Mouse (Mus musculus) cerebellum, postnatal 25 days (tissue): ENCODE results near the gene Robo1.

ENCODE experiments used
- DNase-seq, 2 experiments: peaks; one replicate each; pipeline ENCODE4 v3.0.0; 2021; ENCODE audit warnings: mixed read lengths in 2 of 2

The Robo1 gene

GRCm38 (mm10) chr16:72610661-72611112 lies 302.6 kb downstream of the Robo1 start:
- DNase-seq = no peak

DNA sequence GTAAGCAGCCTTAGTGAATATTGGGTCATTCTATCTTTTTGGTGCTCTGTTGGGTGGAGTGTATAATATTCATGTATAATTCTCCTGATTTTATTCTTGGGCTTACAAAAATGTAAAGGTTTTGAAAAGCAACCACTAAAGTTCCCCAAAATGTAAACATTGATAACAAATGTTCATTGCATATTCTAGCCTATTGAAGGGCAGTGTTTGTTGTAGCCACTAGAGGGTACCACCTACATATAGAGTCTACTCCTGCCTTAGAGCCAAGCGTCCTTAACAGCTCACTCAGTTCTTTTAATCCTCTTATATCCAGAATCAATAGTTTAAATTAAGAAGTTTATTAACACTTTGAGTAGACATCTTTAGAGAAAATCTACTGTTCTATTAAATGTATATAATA lies 306.8 kb downstream of the Robo1 start:
- DNase-seq = no peak

- no peak for DNase-seq
These were observed 307.3 kb downstream of the Robo1 start for GRCm38 (mm10) chr16:72615360-72615759.

- no peak for DNase-seq
These were observed 314.3 kb downstream of the Robo1 start for GRCm38 (mm10) chr16:72622371-72622770.

DNA sequence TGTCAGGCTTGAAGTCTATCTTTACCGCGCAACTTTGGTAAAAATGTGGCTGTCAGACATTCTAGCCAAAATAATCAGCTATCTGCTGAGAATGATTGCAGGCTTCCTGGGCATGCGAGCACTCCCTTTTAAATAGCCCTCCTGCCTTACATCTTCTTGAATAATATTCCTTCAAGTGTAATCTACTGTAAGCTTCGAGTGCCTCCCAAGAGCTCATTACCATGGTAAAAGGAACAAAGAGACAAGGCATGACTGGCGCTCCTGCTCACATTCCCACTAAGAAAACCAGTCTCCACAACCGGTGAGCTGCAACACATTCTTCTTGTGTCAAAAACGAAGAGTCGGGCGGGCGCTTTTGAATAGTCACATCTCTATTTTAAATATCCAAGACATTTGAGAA lies 314.8 kb downstream of the Robo1 start:
- DNase-seq = no peak

DNA sequence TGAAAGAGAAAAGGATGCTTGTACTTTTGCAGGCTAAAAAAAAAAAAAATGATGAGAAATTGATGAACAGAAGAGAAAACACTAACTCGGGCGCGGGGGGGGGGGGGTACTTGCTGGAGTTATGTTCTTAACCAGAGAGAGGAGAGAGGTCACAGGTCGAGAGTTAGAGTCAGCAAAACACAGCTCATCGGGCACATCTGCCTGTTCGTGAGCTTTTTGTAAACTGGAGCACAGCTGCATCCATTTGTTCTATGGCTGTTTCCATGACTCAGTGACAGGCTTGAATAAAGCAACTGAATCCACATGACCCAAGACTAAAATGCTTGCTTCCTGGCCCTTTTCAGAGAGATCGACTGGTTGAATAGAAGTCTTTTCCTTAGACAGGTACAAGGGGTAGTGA lies 325.7 kb downstream of the Robo1 start:
- no peak for DNase-seq

- no peak for DNase-seq
These were observed 331.3 kb downstream of the Robo1 start for GRCm38 (mm10) chr16:72639332-72639940.

- no peak for DNase-seq
These were observed 333.1 kb downstream of the Robo1 start for GRCm38 (mm10) chr16:72640932-72641811.

GRCm38 (mm10) chr16:72645890-72646289 lies 337.8 kb downstream of the Robo1 start:
- no peak for DNase-seq

- peak; percentile 19 to 56 for DNase-seq
These were observed 341.2 kb downstream of the Robo1 start for GRCm38 (mm10) chr16:72649314-72649713.

DNA sequence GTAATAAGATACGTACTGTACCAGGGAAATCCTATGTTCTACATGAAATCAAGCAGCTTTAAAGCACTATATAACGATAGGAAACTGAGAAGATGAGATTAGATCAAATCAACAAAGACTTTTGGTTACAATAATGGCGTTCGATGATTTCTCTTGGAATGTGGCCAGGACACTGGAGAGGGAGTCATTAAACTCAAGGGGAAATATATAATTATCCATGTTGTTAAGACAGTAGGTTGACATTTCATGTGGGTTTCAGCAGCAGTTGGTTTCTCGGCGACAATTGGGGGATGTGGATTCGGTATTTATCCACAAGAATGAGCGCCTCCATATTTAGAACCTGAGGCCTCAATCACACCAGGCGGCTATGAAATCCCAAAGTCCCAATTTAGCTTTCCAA lies 347.3 kb downstream of the Robo1 start:
- no peak for DNase-seq

DNA sequence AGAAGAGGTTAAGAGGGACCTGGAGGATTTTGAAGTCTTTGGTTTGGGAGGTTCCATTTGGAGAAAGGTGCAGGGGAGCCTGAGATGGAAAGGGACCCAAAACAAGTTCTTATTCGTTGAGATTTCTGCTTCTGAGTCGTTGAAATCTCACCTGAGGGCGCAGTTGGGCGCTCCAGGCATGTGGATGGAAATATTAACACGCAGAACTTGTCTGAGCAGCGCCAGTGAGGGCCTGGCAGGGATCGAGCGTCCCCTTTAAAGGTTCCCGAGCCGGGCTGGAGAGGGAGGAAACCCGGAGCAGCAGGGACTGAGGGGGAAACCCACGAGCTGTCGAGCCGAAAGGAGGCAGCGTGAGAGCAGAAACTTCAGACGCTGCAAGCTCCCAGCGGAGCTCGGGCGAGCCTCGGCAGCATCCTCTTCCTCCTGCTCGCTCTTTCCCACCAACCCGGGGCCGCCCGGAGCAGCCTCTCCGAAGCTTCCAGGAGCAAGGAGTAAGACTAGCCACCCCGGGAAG lies 354.8 kb downstream of the Robo1 start:
- peak; percentile 84 for DNase-seq

- peak; percentile 61 to 68 for DNase-seq
These were observed 355.5 kb downstream of the Robo1 start for GRCm38 (mm10) chr16:72663351-72664232.

DNA sequence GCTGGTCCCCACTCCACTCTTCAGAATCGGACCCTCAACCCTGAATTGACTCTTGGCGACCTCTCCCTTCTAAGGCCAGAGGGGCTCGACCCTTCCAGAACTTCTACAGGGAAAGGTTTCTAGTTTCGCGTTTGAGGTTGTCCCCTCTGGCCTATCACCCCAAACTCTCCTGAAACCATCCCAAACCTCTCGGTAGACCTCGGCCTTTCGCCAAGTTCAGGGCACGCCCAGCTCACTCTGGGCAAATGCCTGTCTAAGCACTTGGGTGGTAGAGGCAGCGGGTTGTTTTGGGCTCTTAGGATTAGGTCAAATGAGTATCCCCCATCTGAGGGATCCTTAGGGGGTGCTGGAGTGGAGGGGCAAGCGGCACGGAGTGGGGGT lies 356.1 kb downstream of the Robo1 start:
- peak in 1 of 2 experiments; percentile 29 for DNase-seq

DNA sequence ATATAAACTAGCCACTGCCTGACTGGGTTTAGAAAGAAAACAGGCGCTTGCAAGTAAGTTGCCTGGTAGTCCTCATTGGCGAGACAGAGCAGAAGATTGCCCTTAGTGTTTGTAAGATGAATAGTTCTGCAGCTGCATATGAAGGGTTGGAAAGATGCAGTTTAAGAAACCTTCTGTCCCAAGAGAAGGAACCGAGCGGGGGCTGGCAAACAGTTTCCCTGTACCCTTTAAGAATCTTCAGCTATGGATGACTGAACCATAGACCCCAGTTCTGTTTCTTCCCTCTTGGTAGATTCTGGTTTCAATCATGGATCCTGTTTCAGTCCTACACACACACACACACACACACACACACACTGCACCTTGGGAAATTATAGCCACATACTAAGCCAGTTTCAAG lies 356.7 kb downstream of the Robo1 start:
- DNase-seq = no peak

- DNase-seq = no peak
These were observed 357.3 kb downstream of the Robo1 start for GRCm38 (mm10) chr16:72665454-72665853.

DNA sequence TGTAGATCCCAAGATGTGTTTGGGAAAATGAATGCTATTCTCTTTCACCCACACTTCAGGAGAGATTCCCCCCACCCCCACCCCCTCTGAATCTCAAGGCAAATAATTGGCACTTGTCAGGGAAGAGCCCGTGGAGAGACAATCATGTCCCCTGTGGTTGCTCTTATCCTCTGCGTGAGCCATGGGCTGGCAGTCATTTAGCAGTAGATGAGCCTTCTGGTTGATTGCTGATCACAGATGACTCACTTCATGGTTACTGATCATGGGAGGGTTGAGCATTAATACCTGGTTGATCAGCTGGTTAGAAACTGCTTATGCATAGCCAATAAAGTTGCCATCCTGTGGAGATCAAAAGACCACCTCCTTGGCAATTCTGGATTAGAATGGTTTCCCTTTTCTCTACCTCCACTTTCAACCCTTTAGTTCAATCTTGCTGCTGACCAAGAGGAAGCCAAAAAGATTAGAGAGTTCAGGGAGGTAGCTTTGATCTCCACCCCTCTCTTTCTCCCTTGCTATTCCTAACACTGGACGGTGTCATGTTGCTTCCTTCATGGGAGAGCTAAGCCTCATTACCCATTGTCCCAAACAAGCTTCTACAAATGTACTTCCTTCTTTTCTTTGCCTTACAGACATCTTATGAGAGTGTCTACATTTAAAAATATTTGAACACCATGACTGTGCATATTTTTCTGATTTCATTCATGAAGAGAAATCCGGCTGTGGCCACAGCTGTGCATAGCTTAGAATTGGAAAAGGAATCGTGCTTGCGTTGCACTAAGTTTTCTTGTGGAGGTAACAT lies 362.3 kb downstream of the Robo1 start:
- DNase-seq = no peak

GRCm38 (mm10) chr16:72677234-72677633 lies 369.1 kb downstream of the Robo1 start:
- no peak for DNase-seq

- peak; percentile 19 to 20 for DNase-seq
These were observed 370.3 kb downstream of the Robo1 start for GRCm38 (mm10) chr16:72678450-72678849.

DNA sequence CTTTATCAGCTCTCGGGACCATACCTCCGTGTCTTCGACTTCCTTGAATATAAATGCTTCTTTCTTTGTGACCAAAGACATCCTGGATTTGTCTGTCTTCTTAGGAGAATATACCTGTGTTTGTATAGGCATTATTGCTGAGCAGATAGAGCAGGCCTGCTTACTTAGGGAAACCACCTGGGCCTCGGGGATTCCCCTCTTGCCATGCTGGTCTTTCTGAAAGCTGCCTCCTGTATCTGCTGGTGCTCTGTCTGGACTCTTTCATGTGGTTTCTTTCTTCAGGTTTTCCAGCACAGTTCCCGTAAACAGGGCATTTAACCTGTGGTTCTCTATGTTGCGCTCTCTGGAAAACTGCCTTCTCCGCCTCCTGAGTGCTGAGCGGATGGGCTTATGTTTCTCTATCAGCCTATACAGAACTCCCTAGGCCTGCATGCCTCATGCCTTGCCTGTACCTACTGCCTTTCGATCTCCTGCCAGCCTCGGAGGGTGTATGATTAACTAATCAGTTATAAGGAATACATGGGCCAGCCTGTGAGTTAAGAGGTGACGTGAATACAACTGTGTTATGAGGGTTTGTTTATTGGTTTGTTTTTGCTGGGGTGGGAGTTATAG lies 370.9 kb downstream of the Robo1 start:
- no peak for DNase-seq

- DNase-seq = no peak
These were observed 377.7 kb downstream of the Robo1 start for GRCm38 (mm10) chr16:72685604-72686479.
